Mouse (Mus musculus): ENCODE results near the gene Bricd5. TPM values are rescaled to one million over a fixed set of nuclear protein-coding genes. Genes with fewer than 3 reads are reported as not detected.

Bricd5 gene
- polyA plus RNA-seq, 1 experiment from 2014 or later = 0.18 TPM

- Histone ChIP-seq H3K4me1 (replicated peaks) (peaks cover 21% of the 10 kb centered on the region), H3K9me3 (replicated peaks) (no peaks in the 10 kb centered on the region), H3K9ac (peak overlapping the region; percentile 68), H3K27me3 (peaks cover 69% of the 10 kb centered on the region), H3K36me3 (no peaks in the 10 kb centered on the region), H3K27ac (no peak overlapping the region), H3K4me2 (peak overlapping the region; percentile 98), H3K4me3 (peak overlapping the region; percentile 72)
- ATAC-seq (replicated peaks; ENCODE audit: insufficient number of reproducible peaks, insufficient read depth, low FRiP score, low read depth) = peak; percentile 52
- under 1% methylated on average over 73 of the region's 81 CpGs for WGBS
Measured at GRCm38 (mm10) chr17:24488662-24489264, 15.1 kb downstream of the Bricd5 start.

- WGBS = 27% methylated on average over 19 of the region's 19 CpGs
- no peak for ATAC-seq (replicated peaks; ENCODE audit: insufficient number of reproducible peaks, insufficient read depth, low FRiP score, low read depth)
- H3K27me3 ChIP-seq = peaks cover 69% of the 10 kb centered on the region
Measured at GRCm38 (mm10) chr17:24489265-24490030, 15.8 kb downstream of the Bricd5 start.

GRCm38 (mm10) chr17:24490399-24490798, 16.7 kb downstream of the Bricd5 start:
- Histone ChIP-seq H3K4me3 (no peak overlapping the region), H3K9me3 (replicated peaks) (no peaks in the 10 kb centered on the region), H3K4me1 (replicated peaks) (peaks cover 18% of the 10 kb centered on the region), H3K4me2 (no peak overlapping the region), H3K9ac (no peak overlapping the region), H3K36me3 (no peaks in the 10 kb centered on the region), H3K27ac (no peak overlapping the region), H3K27me3 (peaks cover 66% of the 10 kb centered on the region)
- ATAC-seq (replicated peaks; ENCODE audit: insufficient number of reproducible peaks, insufficient read depth, low FRiP score, low read depth) = no peak
- 88% methylated on average over 4 of the region's 4 CpGs for WGBS

More at GRCm38 (mm10) chr17:24489265-24490030, 15.8 kb downstream of the Bricd5 start:
- Histone ChIP-seq H3K27ac (no peak overlapping the region), H3K4me1 (replicated peaks) (peaks cover 21% of the 10 kb centered on the region), H3K4me3 (peak overlapping the region; percentile 72), H3K9me3 (replicated peaks) (no peaks in the 10 kb centered on the region), H3K9ac (peak overlapping the region; percentile 68), H3K36me3 (no peaks in the 10 kb centered on the region), H3K4me2 (peak overlapping the region; percentile 98)

GRCm38 (mm10) chr17:24494627-24495335, 21.1 kb downstream of the Bricd5 start:
- Histone ChIP-seq H3K4me2 (no peak overlapping the region), H3K4me1 (replicated peaks) (no peaks in the 10 kb centered on the region), H3K36me3 (no peaks in the 10 kb centered on the region), H3K9me3 (replicated peaks) (no peaks in the 10 kb centered on the region), H3K27me3 (peaks cover 27% of the 10 kb centered on the region), H3K4me3 (no peak overlapping the region), H3K9ac (no peak overlapping the region), H3K27ac (no peak overlapping the region)
- ATAC-seq (replicated peaks; ENCODE audit: insufficient number of reproducible peaks, insufficient read depth, low FRiP score, low read depth) = no peak
- 46% methylated on average over 2 of the region's 2 CpGs for WGBS

- ATAC-seq (replicated peaks; ENCODE audit: insufficient number of reproducible peaks, insufficient read depth, low FRiP score, low read depth) = no peak
- 68% methylated on average over 3 of the region's 3 CpGs for WGBS
- Histone ChIP-seq H3K36me3 (no peaks in the 10 kb centered on the region), H3K9ac (no peak overlapping the region), H3K27me3 (peaks cover 20% of the 10 kb centered on the region), H3K27ac (no peak overlapping the region), H3K4me1 (replicated peaks) (no peaks in the 10 kb centered on the region), H3K4me2 (no peak overlapping the region), H3K4me3 (no peak overlapping the region), H3K9me3 (replicated peaks) (no peaks in the 10 kb centered on the region)
Measured at GRCm38 (mm10) chr17:24495443-24495842, 21.8 kb downstream of the Bricd5 start.

- Histone ChIP-seq H3K4me1 (replicated peaks) (no peaks in the 10 kb centered on the region), H3K4me2 (no peak overlapping the region), H3K27me3 (peaks cover 14% of the 10 kb centered on the region), H3K4me3 (no peak overlapping the region), H3K27ac (no peak overlapping the region), H3K36me3 (no peaks in the 10 kb centered on the region), H3K9me3 (replicated peaks) (no peaks in the 10 kb centered on the region), H3K9ac (no peak overlapping the region)
- no peak for ATAC-seq (replicated peaks; ENCODE audit: insufficient number of reproducible peaks, insufficient read depth, low FRiP score, low read depth)
- 77% methylated on average over 1 of the region's 1 CpGs for WGBS
Measured at GRCm38 (mm10) chr17:24496026-24496425, 22.3 kb downstream of the Bricd5 start.

GRCm38 (mm10) chr17:24502208-24502607, 28.5 kb downstream of the Bricd5 start:
- H3K27ac ChIP-seq = no peak overlapping the region
- no peaks in the 10 kb centered on the region for H3K36me3 ChIP-seq
- ATAC-seq (replicated peaks; ENCODE audit: insufficient number of reproducible peaks, insufficient read depth, low FRiP score, low read depth) = no peak
- no peaks in the 10 kb centered on the region for H3K9me3 ChIP-seq (replicated peaks)
- no peak overlapping the region for H3K4me3 ChIP-seq
- WGBS = 40% methylated on average over 11 of the region's 11 CpGs
- H3K27me3 ChIP-seq = peaks cover 14% of the 10 kb centered on the region
- no peak overlapping the region for H3K9ac ChIP-seq
- H3K4me1 ChIP-seq (replicated peaks) = peaks cover 9% of the 10 kb centered on the region
- H3K4me2 ChIP-seq = no peak overlapping the region

GRCm38 (mm10) chr17:24504085-24504484, 30.4 kb downstream of the Bricd5 start:
- Histone ChIP-seq H3K27ac (no peak overlapping the region), H3K4me3 (no peak overlapping the region), H3K4me2 (no peak overlapping the region), H3K27me3 (peaks cover 16% of the 10 kb centered on the region), H3K9me3 (replicated peaks) (no peaks in the 10 kb centered on the region), H3K9ac (no peak overlapping the region), H3K36me3 (peaks cover 14% of the 10 kb centered on the region), H3K4me1 (replicated peaks) (peaks cover 12% of the 10 kb centered on the region)
- 87% methylated on average over 10 of the region's 10 CpGs for WGBS
- no peak for ATAC-seq (replicated peaks; ENCODE audit: insufficient number of reproducible peaks, insufficient read depth, low FRiP score, low read depth)

GRCm38 (mm10) chr17:24505286-24505955, 31.7 kb downstream of the Bricd5 start:
- WGBS = 88% methylated on average over 30 of the region's 30 CpGs
- peaks cover 12% of the 10 kb centered on the region for H3K4me1 ChIP-seq (replicated peaks)
- no peak overlapping the region for H3K9ac ChIP-seq
- no peak overlapping the region for H3K4me2 ChIP-seq
- ATAC-seq (replicated peaks; ENCODE audit: insufficient number of reproducible peaks, insufficient read depth, low FRiP score, low read depth) = no peak
- peaks cover 16% of the 10 kb centered on the region for H3K27me3 ChIP-seq
- H3K9me3 ChIP-seq (replicated peaks) = no peaks in the 10 kb centered on the region
- peaks cover 27% of the 10 kb centered on the region for H3K36me3 ChIP-seq
- H3K27ac ChIP-seq = no peak overlapping the region
- no peak overlapping the region for H3K4me3 ChIP-seq

GRCm38 (mm10) chr17:24506332-24507070, 32.8 kb downstream of the Bricd5 start:
- H3K27me3 ChIP-seq = peaks cover 16% of the 10 kb centered on the region
- peak overlapping the region; percentile 52 for H3K9ac ChIP-seq

More at GRCm38 (mm10) chr17:24506332-24507070, 32.8 kb downstream of the Bricd5 start:
- WGBS = 21% methylated on average over 36 of the region's 36 CpGs
- H3K4me3 ChIP-seq = peak overlapping the region; percentile 33
- peaks cover 37% of the 10 kb centered on the region for H3K36me3 ChIP-seq
- no peaks in the 10 kb centered on the region for H3K9me3 ChIP-seq (replicated peaks)
- no peak overlapping the region for H3K27ac ChIP-seq
- H3K4me2 ChIP-seq = peak overlapping the region; percentile 70
- H3K4me1 ChIP-seq (replicated peaks) = peaks cover 12% of the 10 kb centered on the region
- ATAC-seq (replicated peaks; ENCODE audit: insufficient number of reproducible peaks, insufficient read depth, low FRiP score, low read depth) = peak; percentile 15; the same call in 1 of the 2 replicates
